Mouse (Mus musculus) cerebellum, adult 2 months (tissue): ENCODE results near the gene Lrp11. TPM values are rescaled to one million over a fixed set of nuclear protein-coding genes. Genes with fewer than 3 reads are reported as not detected.
"Not testable (repeated sequence)": the region's sequence is repeated elsewhere in the genome, so short reads cannot be mapped to it uniquely, and the experiment has no call there.

Source experiments
- DNase-seq, 2 experiments: peaks; one replicate each; pipeline ENCODE4 v3.0.0; 2021
- H3K27ac ChIP-seq: fragments of 200-500 bp; 2 replicates; pipeline ENCODE4 v1.5.1; 2012; ENCODE audit warnings: low read length, control low read depth, inconsistent platforms; ENCODE audit not compliant: insufficient read depth
- H3K27me3 ChIP-seq: fragments of 200-500 bp; 2 replicates; pipeline ENCODE4 v1.6.1; 2012; ENCODE audit warnings: inconsistent platforms, mild to moderate bottlenecking, low read length, moderate library complexity; ENCODE audit not compliant: control insufficient read depth, insufficient read depth
- H3K4me1 ChIP-seq: fragments of 200-500 bp; 2 replicates; pipeline ENCODE4 v1.6.1; 2011; ENCODE audit warnings: low read length; ENCODE audit not compliant: control insufficient read depth, insufficient read depth
- H3K4me3 ChIP-seq: fragments of 200-500 bp; replicated peaks from 2 replicates; pipeline ENCODE3; 2011; ENCODE audit warnings: mild to moderate bottlenecking, low read depth, low read length, control low read depth; ENCODE audit not compliant: insufficient read depth
- CTCF ChIP-seq: fragments of 200-500 bp; IDR thresholded peaks from 2 replicates; pipeline ENCODE4 v1.5.1; 2011; ENCODE audit warnings: low read depth, mild to moderate bottlenecking, control low read depth, low read length, moderate library complexity, borderline replicate concordance; ENCODE audit not compliant: insufficient read depth
- POLR2A ChIP-seq: fragments of 200-500 bp; IDR thresholded peaks from 2 replicates; pipeline ENCODE4 v1.6.1; 2011; ENCODE audit warnings: low read length, control low read depth, borderline replicate concordance; ENCODE audit not compliant: insufficient read depth
- WGBS: fragments of 180-500 bp; shearing (Covaris S2); methylation state at CpG from one replicate; pipeline ENCODE4 v1.1.7; 2018; 5-methylcytosine and 5-hydroxymethylcytosine counted together
- polyA plus RNA-seq: library from polyadenylated mRNA; depleted of rRNA; stranded (reverse); fragments of >200 nt; gene quantifications from 2 replicates; pipeline ENCODE4 v1.2.3, GENCODE M21; 2012

The Lrp11 gene
- polyA plus RNA-seq, 1 experiment, result 137 TPM

- Histone ChIP-seq H3K4me1 (no peaks in the 10 kb centered on the region; the same call in 1 of the 2 replicates), H3K27me3 (no peaks in the 10 kb centered on the region), H3K27ac (no peak overlapping the region), H3K4me3 (peak overlapping the region; percentile 96)
- WGBS, result 3% methylated on average over 8 of the region's 8 CpGs
- DNase-seq, result no peak
- TF ChIP-seq CTCF (no peak), POLR2A (no peak)
These were observed 1.2 kb downstream of the Lrp11 start for GRCm38 (mm10) chr10:7590792-7591191.

DNA sequence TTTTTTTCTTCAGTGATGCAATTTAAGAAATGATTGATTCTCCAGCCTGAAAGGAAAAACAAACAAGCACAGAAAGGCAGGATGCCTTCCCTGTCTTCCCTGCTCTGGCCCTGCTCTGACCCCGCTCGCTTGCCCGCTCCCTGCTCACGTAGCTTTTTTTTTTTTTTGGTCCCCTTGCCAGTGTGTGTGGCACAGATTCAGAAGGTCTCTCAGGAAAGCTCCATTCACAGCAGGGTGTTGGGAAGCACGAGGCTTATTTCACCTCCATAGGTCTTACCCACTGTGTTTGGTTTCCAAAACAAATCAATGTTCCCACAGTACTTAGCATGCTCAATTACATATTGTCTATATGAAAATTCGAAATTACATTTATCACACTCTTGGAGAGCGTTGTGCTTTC lies 5.2 kb downstream of the Lrp11 start:
- 28% methylated on average over 7 of the region's 7 CpGs for WGBS
- peak in 1 of 2 experiments; percentile 51 for DNase-seq
- no peak for TF ChIP-seq CTCF
- Histone ChIP-seq H3K27ac (no peak overlapping the region), H3K4me3 (peak overlapping the region; percentile 33), H3K4me1 (peaks cover 2% of the 10 kb centered on the region), H3K27me3 (no peaks in the 10 kb centered on the region)

DNA sequence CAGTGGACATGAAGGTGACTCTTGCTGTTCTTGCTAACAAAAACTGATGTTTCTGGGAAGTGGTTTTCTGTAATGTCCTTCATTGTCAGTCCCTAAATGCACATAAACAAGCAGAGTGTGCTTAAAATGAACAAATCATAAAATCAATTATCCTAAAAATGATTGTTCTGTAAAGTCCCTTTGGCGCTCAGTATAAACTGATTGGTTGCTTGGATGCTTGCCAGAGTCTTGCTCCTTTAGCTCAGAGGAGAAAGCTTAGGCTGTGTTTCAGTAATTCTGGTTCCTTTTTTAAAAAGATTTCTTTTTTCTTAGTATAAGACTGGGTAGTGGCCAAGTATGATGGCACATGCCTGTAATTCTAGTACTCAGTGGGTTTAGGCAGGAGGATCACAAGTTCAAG lies 6.7 kb downstream of the Lrp11 start:
- Histone ChIP-seq H3K27ac (no peak overlapping the region), H3K27me3 (no peaks in the 10 kb centered on the region), H3K4me3 (no peak overlapping the region), H3K4me1 (peaks cover 2% of the 10 kb centered on the region)
- 44% methylated on average over 1 of the region's 1 CpGs for WGBS
- TF ChIP-seq POLR2A, result no peak
- TF ChIP-seq CTCF, result no peak
- DNase-seq, result no peak

DNA sequence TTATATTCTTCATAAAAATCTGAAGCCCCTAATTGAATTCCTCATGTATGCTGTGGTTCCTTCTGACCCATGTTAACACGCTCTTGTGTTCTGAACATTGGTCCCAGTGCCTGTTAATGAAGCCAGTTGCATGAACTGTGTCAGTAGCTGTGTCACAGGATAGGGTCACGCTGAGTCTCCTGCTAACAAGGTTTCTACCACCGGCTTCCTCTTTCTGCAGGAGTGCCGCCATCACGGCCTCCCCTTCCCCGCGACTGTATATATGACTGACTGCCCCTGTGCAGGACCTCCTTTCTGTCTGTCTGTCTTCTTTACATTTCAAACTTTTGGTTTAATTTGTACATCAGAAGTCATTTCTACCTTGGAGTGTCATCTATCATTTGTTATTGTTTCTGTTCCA lies 8.6 kb downstream of the Lrp11 start:
- WGBS, result 89% methylated on average over 7 of the region's 7 CpGs
- Histone ChIP-seq H3K27ac (no peak overlapping the region), H3K4me1 (peaks cover 2% of the 10 kb centered on the region), H3K27me3 (no peaks in the 10 kb centered on the region), H3K4me3 (no peak overlapping the region)
- TF ChIP-seq POLR2A (no peak), CTCF (no peak)
- no peak for DNase-seq

- DNase-seq, result peak; percentile 64 to 80
- 12% methylated on average over 6 of the region's 6 CpGs for WGBS
- TF ChIP-seq CTCF, result peak; percentile 92
- TF ChIP-seq POLR2A, result no peak
These were observed 11.0 kb downstream of the Lrp11 start for GRCm38 (mm10) chr10:7600647-7601046.

GRCm38 (mm10) chr10:7605168-7605567 lies 15.6 kb downstream of the Lrp11 start:
- no peak for DNase-seq
- Histone ChIP-seq H3K27ac (no peak overlapping the region), H3K4me1 (no peaks in the 10 kb centered on the region), H3K27me3 (no peaks in the 10 kb centered on the region), H3K4me3 (no peak overlapping the region)
- TF ChIP-seq POLR2A (no peak), CTCF (no peak)
- 65% methylated on average over 2 of the region's 2 CpGs for WGBS

More at GRCm38 (mm10) chr10:7600647-7601046, 11.0 kb downstream of the Lrp11 start:
- Histone ChIP-seq H3K27ac (no peak overlapping the region), H3K4me3 (no peak overlapping the region), H3K4me1 (peaks cover 2% of the 10 kb centered on the region), H3K27me3 (no peaks in the 10 kb centered on the region)

DNA sequence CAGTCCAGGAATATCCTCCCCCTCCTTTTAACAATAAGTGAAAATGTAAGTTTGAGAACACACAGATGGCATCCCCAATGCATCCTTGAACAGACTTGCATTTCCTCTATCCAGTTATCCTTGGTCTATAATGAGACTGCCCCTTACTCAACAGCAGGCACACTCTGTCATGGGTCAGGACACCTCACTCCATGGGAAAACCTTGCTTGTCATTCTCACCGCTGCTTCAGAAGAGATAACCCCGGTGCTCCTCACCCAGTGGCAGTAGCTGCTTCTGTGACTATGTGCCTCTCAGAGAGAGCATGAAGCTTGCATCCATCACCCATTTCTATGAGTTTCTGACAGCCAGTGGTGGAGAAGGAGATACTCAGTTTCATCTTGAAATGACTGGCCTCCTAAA lies 16.8 kb downstream of the Lrp11 start:
- Histone ChIP-seq H3K27me3 (no peaks in the 10 kb centered on the region), H3K4me3 (no peak overlapping the region), H3K27ac (no peak overlapping the region), H3K4me1 (no peaks in the 10 kb centered on the region)
- WGBS, result 82% methylated on average over 2 of the region's 2 CpGs
- TF ChIP-seq POLR2A, result no peak
- TF ChIP-seq CTCF, result no peak
- DNase-seq, result no peak

DNA sequence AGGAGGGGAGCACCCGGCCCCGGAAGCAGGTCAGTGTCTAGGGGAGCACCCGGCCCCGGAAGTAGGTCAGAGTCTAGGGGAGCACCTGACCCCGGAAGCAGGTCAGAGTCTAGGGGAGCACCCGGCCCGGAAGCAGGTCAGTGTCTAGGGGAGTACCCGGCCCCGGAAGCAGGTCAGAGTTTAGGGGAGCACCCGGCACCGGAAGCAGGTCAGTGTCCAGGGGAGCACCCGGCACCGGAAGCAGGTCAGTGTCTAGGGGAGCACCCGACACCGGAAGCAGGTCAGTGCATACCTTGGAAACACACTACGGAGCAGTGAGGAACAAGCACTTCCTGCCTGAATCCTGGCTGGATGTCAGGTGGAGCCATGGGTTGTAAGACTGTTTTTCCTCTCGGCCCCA lies 19.0 kb downstream of the Lrp11 start:
- H3K4me1 ChIP-seq, result no peaks in the 10 kb centered on the region
- no peak for TF ChIP-seq POLR2A
- TF ChIP-seq CTCF, result no peak
- no peak overlapping the region for H3K27ac ChIP-seq
- no peak overlapping the region for H3K4me3 ChIP-seq
- WGBS, result 90% methylated on average over 17 of the region's 17 CpGs
- H3K27me3 ChIP-seq, result no peaks in the 10 kb centered on the region
- DNase-seq, result no peak

- 77% methylated on average over 6 of the region's 6 CpGs for WGBS
- TF ChIP-seq CTCF, result no peak
- no peak for TF ChIP-seq POLR2A
- Histone ChIP-seq H3K4me3 (no peak overlapping the region), H3K4me1 (no peaks in the 10 kb centered on the region), H3K27ac (no peak overlapping the region), H3K27me3 (no peaks in the 10 kb centered on the region)
- no peak for DNase-seq
These were observed 22.0 kb downstream of the Lrp11 start for GRCm38 (mm10) chr10:7611647-7612046.

GRCm38 (mm10) chr10:7612210-7612609 lies 22.6 kb downstream of the Lrp11 start:
- H3K27ac ChIP-seq, H3K27me3 ChIP-seq, DNase-seq, H3K4me1 ChIP-seq, H3K4me3 ChIP-seq: not testable (repeated sequence)
